Mouse (Mus musculus) large intestine, adult 2 months (tissue): ENCODE results near the gene Cerkl. TPM values are rescaled to one million over a fixed set of nuclear protein-coding genes. Genes with fewer than 3 reads are reported as not detected.

Experiments
- DNase-seq: peaks from one replicate; pipeline ENCODE4 v3.0.0-alpha.2; 2012; ENCODE audit warnings: low read depth, low spot score
- WGBS: fragments of 180-500 bp; shearing (Covaris S2); methylation state at CpG from one replicate; pipeline ENCODE4 v1.1.7; 2018; 5-methylcytosine and 5-hydroxymethylcytosine counted together
- polyA plus RNA-seq: library from polyadenylated mRNA; depleted of rRNA; stranded (reverse); fragments of >200 nt; gene quantifications from 2 replicates; pipeline ENCODE4 v1.2.3, GENCODE M21; 2012

Cerkl gene
- polyA plus RNA-seq, 1 experiment = 0.24 TPM

- 27% methylated on average over 12 of the region's 12 CpGs for WGBS
- no peak for DNase-seq
Measured at GRCm38 (mm10) chr2:79379087-79380041, 77.2 kb downstream of the Cerkl start.

GRCm38 (mm10) chr2:79378346-79379086 is 78.1 kb downstream of the Cerkl start:
- WGBS = 66% methylated on average over 8 of the region's 8 CpGs
- DNase-seq = no peak

GRCm38 (mm10) chr2:79372486-79373200 is 83.9 kb downstream of the Cerkl start:
- DNase-seq = no peak
- WGBS = 43% methylated on average over 6 of the region's 6 CpGs

- no peak for DNase-seq
- 74% methylated on average over 2 of the region's 2 CpGs for WGBS
Measured at GRCm38 (mm10) chr2:79372154-79372467, 84.5 kb downstream of the Cerkl start.

- 85% methylated on average over 7 of the region's 7 CpGs for WGBS
- DNase-seq = no peak
Measured at GRCm38 (mm10) chr2:79371326-79372153, 85.0 kb downstream of the Cerkl start.

- WGBS = 79% methylated on average over 9 of the region's 9 CpGs
Measured at GRCm38 (mm10) chr2:79370711-79371312, 85.8 kb downstream of the Cerkl start.

GRCm38 (mm10) chr2:79369905-79370304 is 86.7 kb downstream of the Cerkl start:
- DNase-seq = no peak
- WGBS = 88% methylated on average over 4 of the region's 4 CpGs

More at GRCm38 (mm10) chr2:79370711-79371312, 85.8 kb downstream of the Cerkl start:
- no peak for DNase-seq

- no peak for DNase-seq
Measured at GRCm38 (mm10) chr2:79369061-79369524, 87.5 kb downstream of the Cerkl start.

GRCm38 (mm10) chr2:79368661-79369060 is 87.9 kb downstream of the Cerkl start:
- DNase-seq = no peak
- WGBS = 84% methylated on average over 12 of the region's 12 CpGs

More at GRCm38 (mm10) chr2:79369061-79369524, 87.5 kb downstream of the Cerkl start:
- 67% methylated on average over 7 of the region's 7 CpGs for WGBS

GRCm38 (mm10) chr2:79367451-79368450 is 88.8 kb downstream of the Cerkl start:
- no peak for DNase-seq
- 73% methylated on average over 18 of the region's 18 CpGs for WGBS

GRCm38 (mm10) chr2:79363920-79364319 is 92.7 kb downstream of the Cerkl start:
- no peak for DNase-seq
- WGBS = 75% methylated on average over 6 of the region's 6 CpGs

- DNase-seq = no peak
- WGBS = 73% methylated on average over 6 of the region's 6 CpGs
Measured at GRCm38 (mm10) chr2:79362029-79362428, 94.6 kb downstream of the Cerkl start.

GRCm38 (mm10) chr2:79357835-79358234 is 98.8 kb downstream of the Cerkl start:
- 76% methylated on average over 3 of the region's 3 CpGs for WGBS
- DNase-seq = no peak

- DNase-seq = no peak
- 74% methylated on average over 16 of the region's 16 CpGs for WGBS
Measured at GRCm38 (mm10) chr2:79354773-79355172, 101.8 kb downstream of the Cerkl start.

- 77% methylated on average over 4 of the region's 4 CpGs for WGBS
- no peak for DNase-seq
Measured at GRCm38 (mm10) chr2:79352100-79352802, 104.3 kb downstream of the Cerkl start.

GRCm38 (mm10) chr2:79351179-79352099 is 105.1 kb downstream of the Cerkl start:
- no peak for DNase-seq
- WGBS = 75% methylated on average over 6 of the region's 6 CpGs
